Mouse (Mus musculus) frontal cortex, postnatal 25 days (tissue): Measurements from ENCODE around the gene Zic3.

ENCODE experiments used
- DNase-seq, 2 experiments: peaks; one replicate each; pipeline ENCODE4 v3.0.0; 2022; ENCODE audit warnings: low spot score in 2 of 2

Gene Zic3

GRCm38 (mm10) chrX:58022400-58022799 is at the start of gene Zic3:
Gene Zic3 (plus strand): TSS chrX:58022700.
- no peak for DNase-seq

DNA sequence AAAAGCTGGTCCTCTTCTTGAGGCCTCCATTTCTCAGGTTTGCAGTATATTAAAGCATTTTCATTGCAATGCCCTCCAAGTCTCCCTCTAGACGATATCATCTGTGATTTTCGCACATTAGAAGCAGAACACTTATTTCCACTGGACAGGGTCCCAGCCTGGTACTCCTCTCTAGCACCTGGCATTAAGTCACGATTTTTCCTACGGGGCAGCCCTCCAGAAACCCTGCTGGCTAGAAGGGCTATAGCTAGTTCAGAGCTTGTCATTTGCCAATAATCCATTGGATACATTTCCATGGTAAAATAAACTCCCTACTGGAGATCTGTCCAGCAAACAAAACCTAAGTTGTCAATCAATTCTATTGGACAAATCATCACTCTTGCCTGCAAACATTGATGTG is 40.1 kb upstream of the Zic3 start:
- DNase-seq = no peak

DNA sequence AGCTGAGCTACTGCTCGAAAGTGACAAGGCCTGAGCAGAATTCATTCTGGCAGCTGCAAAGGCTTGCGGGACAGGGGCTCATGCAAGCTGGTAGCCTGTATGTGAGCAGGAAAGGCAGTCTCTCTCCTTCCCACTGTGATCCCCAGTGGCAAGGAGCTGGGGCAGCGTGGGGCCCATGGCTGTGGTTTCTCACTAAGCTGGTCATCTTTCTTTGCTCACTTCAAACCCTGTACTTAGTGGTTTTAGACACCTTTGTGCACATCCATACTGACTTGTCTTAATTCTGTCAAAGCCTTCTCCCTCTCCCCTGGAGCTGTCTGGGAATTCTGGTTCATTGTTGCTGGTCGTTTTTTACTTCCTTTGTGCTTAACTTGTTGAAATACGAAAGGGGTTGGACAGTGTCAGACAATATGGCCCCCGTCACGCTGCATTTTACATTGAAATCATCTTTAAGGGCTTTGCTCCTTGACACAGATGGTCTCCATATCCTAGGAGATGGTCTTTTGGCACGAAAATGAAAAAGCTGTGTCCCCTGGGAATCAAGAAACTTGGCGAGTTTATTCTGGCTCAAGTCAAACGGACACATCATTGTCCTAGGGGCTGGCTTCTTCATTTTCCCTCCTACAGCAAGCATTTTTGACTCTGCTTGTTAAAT is 34.9 kb upstream of the Zic3 start:
- no peak for DNase-seq

DNA sequence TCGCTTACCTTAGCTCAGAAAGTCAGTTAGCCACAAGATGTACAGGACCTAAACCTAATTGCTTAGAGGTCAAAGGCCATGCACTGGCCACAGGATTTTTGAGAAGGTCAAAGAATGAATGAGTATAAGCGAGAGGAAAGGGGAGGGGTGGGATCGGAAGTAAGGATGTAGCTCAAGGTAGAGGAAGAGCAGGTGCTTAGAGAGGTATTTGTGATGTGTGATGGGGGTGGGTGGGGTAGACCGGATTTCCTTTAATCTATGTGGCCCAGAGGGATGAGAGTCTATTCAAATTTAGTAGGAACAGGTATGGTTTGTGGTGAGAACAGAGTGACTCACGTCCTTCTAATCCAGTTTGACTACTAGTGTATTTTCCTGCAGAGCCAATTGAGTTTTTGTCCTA is 9.1 kb upstream of the Zic3 start:
- no peak for DNase-seq

DNA sequence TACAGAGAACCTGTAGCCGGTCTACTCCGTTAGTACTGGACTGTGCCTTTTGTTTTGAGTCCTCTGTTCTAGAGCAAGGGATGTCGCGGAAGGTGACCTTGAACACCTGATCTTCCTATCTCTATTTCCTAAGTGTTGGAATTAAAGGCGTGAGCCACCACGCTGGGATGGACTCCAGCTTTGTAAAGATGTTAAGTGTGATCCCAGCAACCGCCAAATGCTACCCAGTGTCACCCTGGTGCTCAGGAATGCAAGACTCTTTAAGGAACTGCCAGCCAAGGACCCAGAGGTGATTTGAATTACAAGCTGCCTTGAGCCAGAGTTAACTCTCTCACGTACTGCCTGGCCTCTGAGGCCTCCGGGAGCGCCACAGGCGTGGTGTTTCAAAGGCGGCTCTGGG is 8.4 kb upstream of the Zic3 start:
- no peak for DNase-seq

DNA sequence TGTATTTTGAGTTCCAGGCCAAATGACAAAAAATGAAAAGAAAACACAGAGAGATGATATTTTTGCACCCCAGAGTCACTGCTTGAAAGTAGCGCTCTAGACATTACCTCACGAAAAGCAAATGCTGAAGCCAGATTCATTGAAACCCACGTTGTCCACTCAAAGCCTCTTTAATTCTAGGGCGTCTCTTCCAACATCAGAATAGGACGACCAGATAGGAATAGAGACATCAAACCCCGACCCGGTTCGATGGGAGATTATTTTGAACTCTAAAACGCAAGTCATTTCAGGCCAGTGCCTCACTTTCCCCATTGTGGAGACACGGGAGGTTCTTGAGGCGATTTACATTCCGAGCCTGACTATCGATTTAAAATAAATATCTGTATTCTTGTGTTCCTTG is 7.7 kb upstream of the Zic3 start:
- DNase-seq = no peak

GRCm38 (mm10) chrX:58015336-58015945 is 7.1 kb upstream of the Zic3 start:
- no peak for DNase-seq

- no peak for DNase-seq
Observed at GRCm38 (mm10) chrX:58018720-58019119, 3.8 kb upstream of the Zic3 start.

DNA sequence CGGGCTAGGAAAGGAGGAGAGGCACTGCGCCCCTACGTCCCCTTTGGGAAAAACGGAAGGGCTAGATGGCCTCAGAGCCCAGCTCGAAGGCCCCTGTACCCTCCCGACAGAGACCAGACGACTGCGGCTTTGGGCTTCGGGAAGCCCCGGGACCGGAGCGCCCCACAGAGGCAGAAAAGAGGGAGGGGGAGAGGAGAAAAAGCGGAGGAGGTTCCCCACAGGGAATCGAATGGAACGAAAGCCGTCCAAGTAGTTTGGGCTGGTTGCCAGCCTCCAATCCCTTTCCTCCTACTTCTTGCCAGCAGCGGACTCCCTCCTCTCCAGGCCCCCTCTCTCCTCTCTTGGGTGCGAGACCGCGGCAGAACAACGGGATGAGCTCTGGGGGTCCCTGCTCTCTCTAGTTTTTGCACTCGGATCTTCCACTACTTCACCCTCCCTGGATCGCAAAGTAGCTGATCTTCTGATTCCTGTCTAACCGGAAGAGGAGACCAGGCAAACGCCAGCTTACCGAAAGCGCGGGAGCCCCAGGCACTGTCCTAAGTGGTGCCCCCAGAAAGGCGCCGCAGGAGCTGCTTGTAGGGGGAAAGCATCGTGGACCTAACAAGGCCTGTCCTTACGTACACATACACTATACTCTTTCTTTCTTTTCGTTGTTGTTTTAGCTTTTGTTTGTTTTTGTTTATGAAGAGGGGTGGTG is 3.1 kb upstream of the Zic3 start:
- DNase-seq = no peak

DNA sequence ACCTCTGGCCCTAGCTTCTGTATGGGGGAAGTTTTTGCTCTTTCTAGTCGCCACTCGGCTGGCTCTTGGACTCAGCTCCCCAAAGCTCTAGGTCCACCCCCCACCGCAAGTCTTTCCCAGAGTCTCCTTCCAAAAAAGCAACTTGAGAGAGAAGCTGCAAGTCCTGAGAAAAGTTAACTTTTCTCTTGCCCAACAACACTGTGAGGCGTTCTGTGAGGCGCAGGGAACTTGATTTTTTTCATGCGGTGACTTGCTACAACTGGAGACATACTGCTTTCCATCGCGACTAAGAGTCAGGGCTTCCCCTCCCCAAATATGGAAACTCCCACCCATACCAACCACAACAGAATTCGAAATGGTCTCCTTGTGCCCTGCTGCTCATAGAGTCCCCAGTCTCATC is 5.1 kb downstream of the Zic3 start:
- DNase-seq = no peak

GRCm38 (mm10) chrX:58028082-58028481 is 5.6 kb downstream of the Zic3 start:
- no peak for DNase-seq

DNA sequence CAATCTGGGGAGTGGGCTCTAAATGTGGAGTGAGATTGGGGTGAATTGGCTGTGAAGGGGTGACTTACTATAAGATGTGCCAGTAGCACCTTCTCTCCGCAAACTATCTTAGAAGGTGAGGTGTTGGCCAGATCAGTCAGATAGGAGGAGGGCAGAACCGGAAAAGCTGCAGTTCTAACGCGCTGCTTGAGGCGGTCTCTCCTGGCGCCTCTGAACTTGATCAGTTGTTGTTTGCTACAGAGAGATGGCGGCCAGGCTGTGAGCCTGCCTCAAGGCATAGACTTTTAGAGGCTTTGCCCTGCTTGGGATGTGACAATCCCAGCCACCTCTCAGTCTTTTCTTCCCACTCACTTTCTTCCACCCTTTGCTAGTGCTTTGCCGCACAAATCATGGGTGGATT is 6.4 kb downstream of the Zic3 start:
- no peak for DNase-seq

DNA sequence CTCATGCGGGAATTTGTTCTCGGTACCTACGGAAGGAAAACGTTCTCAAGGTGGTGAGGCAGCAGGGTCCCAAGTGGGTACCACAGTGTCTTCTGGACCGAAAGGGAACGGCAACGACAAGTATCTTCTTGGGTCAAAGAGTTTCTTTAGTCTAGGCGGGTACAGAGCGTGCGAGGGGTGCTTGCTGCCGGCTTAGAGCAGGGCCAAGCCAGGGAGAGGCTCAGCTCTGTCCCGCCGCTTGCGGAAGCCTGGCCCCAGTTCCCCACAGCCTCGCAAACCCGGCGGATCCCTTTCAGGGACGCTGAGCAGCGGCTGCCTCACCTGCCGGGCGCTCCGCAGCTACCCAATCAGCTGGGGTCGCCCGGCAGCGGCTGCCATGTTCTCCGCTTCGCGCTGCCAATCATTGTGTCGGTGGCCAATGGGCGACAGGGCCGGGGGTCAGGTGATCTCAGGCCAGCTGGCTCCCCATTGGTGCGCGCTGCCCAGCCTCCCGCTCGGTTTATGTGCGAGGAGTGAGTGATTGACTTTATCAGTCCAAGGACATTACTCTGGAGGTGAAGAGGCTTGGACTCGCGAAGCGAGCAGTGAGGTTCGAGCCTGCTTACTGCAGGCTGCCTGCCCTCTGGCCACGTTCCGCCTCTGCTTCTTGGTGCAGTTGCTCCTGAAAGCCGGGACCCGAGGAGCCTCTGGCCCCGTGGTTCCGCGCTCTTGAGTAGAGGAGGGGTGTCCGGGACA is 7.8 kb downstream of the Zic3 start:
- DNase-seq = peak in 1 of 2 experiments; percentile 14

DNA sequence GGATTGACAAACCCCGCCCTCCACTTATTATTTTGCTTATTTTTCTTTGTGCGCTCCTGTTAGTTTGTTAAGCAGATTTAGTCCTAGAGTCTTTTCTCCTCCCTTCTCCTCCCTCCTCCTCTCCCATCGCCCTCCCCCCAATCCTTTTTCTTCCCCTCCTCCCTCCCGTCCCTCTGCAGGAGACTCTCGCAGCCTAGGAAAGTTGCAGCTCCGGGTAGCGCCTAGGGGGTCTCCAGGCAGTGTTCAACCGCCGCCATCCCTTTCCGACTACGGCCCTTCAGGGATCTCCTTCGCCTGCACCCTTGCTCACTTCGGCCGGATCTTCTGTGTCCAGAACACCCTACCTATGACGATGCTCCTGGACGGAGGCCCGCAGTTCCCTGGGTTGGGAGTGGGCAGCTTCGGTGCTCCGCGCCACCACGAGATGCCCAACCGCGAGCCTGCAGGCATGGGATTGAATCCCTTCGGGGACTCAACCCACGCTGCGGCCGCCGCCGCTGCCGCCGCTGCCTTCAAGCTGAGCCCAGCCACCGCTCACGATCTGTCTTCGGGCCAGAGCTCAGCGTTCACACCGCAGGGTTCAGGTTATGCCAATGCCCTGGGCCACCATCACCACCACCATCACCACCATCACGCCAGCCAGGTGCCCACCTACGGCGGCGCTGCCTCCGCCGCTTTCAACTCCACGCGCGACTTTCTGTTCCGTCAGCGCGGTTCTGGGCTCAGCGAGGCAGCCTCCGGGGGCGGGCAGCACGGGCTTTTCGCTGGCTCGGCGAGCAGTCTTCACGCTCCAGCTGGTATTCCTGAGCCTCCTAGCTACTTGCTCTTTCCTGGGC is 8.6 kb downstream of the Zic3 start:
- no peak for DNase-seq

GRCm38 (mm10) chrX:58031671-58032605 is 9.4 kb downstream of the Zic3 start:
- DNase-seq = no peak

DNA sequence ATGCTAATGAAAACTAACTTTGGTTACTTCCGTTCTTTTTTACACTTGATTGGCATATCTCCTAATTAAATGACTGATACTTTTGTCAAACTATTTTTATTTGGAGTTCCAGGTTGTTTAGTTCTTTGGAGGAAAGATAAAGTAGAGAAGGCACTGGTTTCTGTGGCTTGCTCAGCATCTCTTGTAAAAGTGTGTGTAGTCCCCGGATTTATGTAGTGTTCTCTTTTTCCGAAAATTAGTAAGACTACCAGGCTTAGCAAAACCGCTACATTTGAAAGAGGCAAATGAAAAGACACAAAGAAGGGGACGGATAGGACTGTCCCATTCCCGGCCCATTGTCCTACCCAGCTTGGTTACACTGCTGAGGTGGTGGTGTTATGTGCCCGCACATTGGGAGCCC is 10.1 kb downstream of the Zic3 start:
- DNase-seq = no peak

- no peak for DNase-seq
Observed at GRCm38 (mm10) chrX:58033521-58033920, 11.0 kb downstream of the Zic3 start.

GRCm38 (mm10) chrX:58038061-58039007 is 15.8 kb downstream of the Zic3 start:
- DNase-seq = no peak

DNA sequence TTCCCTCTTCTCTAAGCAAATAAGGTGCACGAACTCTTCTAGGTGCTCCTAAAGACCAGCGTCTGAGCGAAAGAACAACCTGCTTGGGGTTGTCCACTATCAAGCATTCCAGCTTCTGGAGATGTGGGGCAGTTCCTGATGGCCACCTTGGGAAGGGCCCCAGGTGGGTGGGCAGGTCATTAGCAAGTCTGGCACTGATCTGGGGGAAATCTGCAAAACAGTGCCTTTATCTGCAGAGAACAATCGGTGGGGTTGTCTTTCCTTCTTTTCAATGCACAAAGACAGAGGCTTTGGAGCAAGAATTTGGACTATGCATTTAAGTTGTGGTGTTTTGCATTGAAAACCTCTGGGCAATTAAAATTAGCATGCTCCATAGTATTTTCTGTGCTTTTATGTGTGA is 17.2 kb downstream of the Zic3 start:
- DNase-seq = no peak
